Mouse (Mus musculus): ENCODE results near the gene Ulk4. TPM values are rescaled to one million over a fixed set of nuclear protein-coding genes. Genes with fewer than 3 reads are reported as not detected.

Ulk4 gene
- polyA plus RNA-seq, 1 experiment from 2014 or later, result 122 TPM

DNA sequence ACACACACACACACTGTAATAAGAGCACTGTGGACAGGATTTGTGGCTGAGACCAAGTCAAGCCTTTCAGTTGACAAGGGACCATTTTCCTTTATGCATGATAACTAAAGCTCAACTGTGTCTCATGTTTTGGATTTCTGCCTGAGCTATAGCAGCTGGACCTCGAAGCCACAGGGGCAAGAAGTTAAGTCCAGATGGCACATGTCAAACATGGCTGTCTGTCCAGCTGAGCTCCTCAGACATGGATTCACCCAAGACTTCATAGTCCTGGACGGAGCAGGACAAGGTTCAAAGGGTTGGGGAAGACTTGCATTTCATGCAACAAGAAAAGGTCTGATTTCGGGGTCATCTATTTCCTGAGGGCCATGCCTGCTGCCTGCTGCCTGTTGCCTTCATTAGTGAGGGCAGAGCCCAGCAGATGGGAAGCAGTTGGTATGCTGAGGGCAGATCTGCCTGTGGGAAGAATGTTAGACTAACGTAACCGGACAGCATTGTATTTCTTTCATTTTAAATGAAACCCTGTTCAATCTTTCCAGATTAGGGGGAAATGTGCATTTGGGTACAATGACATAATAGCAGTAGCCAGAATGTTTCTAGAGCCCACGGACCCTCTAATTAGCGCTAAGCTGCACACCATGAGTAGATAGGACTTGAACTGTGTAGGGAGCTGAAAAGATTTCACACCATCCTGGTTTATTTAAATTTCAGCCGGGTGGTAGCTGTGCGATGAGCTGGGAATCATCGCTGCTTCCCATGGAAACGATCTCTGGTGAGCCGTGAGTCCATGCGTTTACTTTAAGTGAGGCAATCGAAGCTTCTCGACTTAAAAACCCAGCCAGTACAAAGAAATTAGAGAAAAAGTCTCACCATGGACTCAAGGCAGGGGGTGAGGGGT lies 286.9 kb downstream of the Ulk4 start:
- Histone ChIP-seq H3K36me3 (ENCODE audit: insufficient read depth, low read length) (no peaks in the 10 kb centered on the region), H3K9me3 (ENCODE audit: low read length) (no peaks in the 10 kb centered on the region), H3K4me1 (ENCODE audit: insufficient read depth, low read depth, low read length) (peaks cover 3% of the 10 kb centered on the region; the same call in 1 of the 2 replicates), H3K27ac (ENCODE audit: low read length) (no peak overlapping the region), H3K4me2 (replicated peaks; ENCODE audit: low read depth, low read length) (no peak overlapping the region), H3K9ac (replicated peaks; ENCODE audit: low read depth) (no peak overlapping the region), H3K27me3 (replicated peaks; ENCODE audit: insufficient read depth, low read length) (no peaks in the 10 kb centered on the region), H3K4me3 (ENCODE audit: low read depth, low read length) (no peak overlapping the region)
- TF ChIP-seq CTCF (IDR thresholded peaks at IDR 0.05), result no peak
- TF ChIP-seq EP300 (IDR thresholded peaks at IDR 0.05), result no peak
- 56% methylated on average over 15 of the region's 15 CpGs for WGBS
- ATAC-seq (peak; percentile 67; the same call in 1 of the 2 replicates), DNase-seq (ENCODE audit: low spot score) (peak; percentile 43)

DNA sequence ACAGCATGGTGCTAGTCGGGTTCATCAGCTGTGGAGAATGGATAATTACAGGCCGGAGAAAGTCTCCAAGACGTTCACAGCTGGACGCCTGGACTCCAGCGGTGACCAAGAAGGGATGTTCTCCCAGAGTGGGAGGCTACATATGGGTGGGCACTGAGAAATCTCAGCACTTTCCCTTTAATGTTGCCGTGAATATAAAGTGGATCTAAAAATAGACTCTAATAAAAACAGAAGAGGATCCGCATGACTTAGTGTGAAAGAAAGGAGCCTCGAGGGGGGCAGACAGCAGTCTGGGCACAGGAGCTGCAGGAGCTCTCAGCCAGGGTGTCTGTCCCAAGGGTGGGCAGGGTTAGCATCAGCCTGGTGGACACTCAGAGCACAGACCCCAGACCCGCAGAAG lies 288.9 kb downstream of the Ulk4 start:
- H3K36me3 ChIP-seq (ENCODE audit: insufficient read depth, low read length), result no peaks in the 10 kb centered on the region
- ATAC-seq (no peak), DNase-seq (ENCODE audit: low spot score) (no peak)
- H3K4me2 ChIP-seq (replicated peaks; ENCODE audit: low read depth, low read length), result no peak overlapping the region
- H3K27me3 ChIP-seq (replicated peaks; ENCODE audit: insufficient read depth, low read length), result no peaks in the 10 kb centered on the region
- 43% methylated on average over 9 of the region's 9 CpGs for WGBS
- H3K27ac ChIP-seq (ENCODE audit: low read length), result no peak overlapping the region
- H3K4me1 ChIP-seq (ENCODE audit: insufficient read depth, low read depth, low read length), result peaks cover 3% of the 10 kb centered on the region; the same call in 1 of the 2 replicates
- TF ChIP-seq EP300 (IDR thresholded peaks at IDR 0.05) (no peak), CTCF (IDR thresholded peaks at IDR 0.05) (no peak)
- no peaks in the 10 kb centered on the region for H3K9me3 ChIP-seq (ENCODE audit: low read length)
- H3K4me3 ChIP-seq (ENCODE audit: low read depth, low read length), result no peak overlapping the region
- H3K9ac ChIP-seq (replicated peaks; ENCODE audit: low read depth), result no peak overlapping the region

- DNase-seq (ENCODE audit: low spot score) (no peak), ATAC-seq (no peak)
- Histone ChIP-seq H3K36me3 (ENCODE audit: insufficient read depth, low read length) (no peaks in the 10 kb centered on the region), H3K4me1 (ENCODE audit: insufficient read depth, low read depth, low read length) (peaks cover 3% of the 10 kb centered on the region; the same call in 1 of the 2 replicates), H3K9me3 (ENCODE audit: low read length) (no peaks in the 10 kb centered on the region), H3K27ac (ENCODE audit: low read length) (no peak overlapping the region), H3K9ac (replicated peaks; ENCODE audit: low read depth) (no peak overlapping the region), H3K27me3 (replicated peaks; ENCODE audit: insufficient read depth, low read length) (no peaks in the 10 kb centered on the region), H3K4me3 (ENCODE audit: low read depth, low read length) (no peak overlapping the region), H3K4me2 (replicated peaks; ENCODE audit: low read depth, low read length) (no peak overlapping the region)
- 44% methylated on average over 4 of the region's 4 CpGs for WGBS
- no peak for TF ChIP-seq CTCF (IDR thresholded peaks at IDR 0.05)
- TF ChIP-seq EP300 (IDR thresholded peaks at IDR 0.05), result no peak
Measured at GRCm38 (mm10) chr9:120986994-120987393, 290.0 kb downstream of the Ulk4 start.

- no peaks in the 10 kb centered on the region for H3K36me3 ChIP-seq (ENCODE audit: insufficient read depth, low read length)
- peaks cover 3% of the 10 kb centered on the region; the same call in 1 of the 2 replicates for H3K4me1 ChIP-seq (ENCODE audit: insufficient read depth, low read depth, low read length)
- DNase-seq (ENCODE audit: low spot score), result no peak
- H3K9me3 ChIP-seq (ENCODE audit: low read length), result no peaks in the 10 kb centered on the region
- no peak overlapping the region for H3K9ac ChIP-seq (replicated peaks; ENCODE audit: low read depth)
- WGBS, result 91% methylated on average over 3 of the region's 3 CpGs
- H3K27ac ChIP-seq (ENCODE audit: low read length), result no peak overlapping the region
- TF ChIP-seq EP300 (IDR thresholded peaks at IDR 0.05) (no peak), CTCF (IDR thresholded peaks at IDR 0.05) (no peak)
- no peak overlapping the region for H3K4me2 ChIP-seq (replicated peaks; ENCODE audit: low read depth, low read length)
- ATAC-seq, result no peak
- no peak overlapping the region for H3K4me3 ChIP-seq (ENCODE audit: low read depth, low read length)
- H3K27me3 ChIP-seq (replicated peaks; ENCODE audit: insufficient read depth, low read length), result no peaks in the 10 kb centered on the region
Measured at GRCm38 (mm10) chr9:120986255-120986654, 290.7 kb downstream of the Ulk4 start.

DNA sequence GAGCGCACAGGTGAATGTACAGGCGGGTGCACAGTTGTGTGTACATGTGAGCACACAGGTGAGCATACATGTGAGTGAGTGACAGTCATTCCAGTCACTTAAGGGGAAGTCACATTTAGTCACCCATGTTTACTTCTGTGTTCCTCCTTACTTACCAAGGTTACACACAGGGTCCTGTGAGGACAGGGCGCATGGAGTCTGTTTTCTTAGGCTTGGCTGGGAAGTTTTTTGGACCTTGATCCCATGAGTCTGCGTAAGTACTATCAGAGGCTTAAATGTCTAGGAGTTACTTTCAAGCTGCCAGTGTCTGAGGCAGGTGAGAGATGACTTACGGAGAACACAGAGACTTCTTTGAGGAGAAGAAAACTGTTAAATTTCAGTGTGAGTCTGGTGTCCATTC lies 291.5 kb downstream of the Ulk4 start:
- Histone ChIP-seq H3K4me3 (ENCODE audit: low read depth, low read length) (no peak overlapping the region), H3K27ac (ENCODE audit: low read length) (no peak overlapping the region), H3K9me3 (ENCODE audit: low read length) (no peaks in the 10 kb centered on the region), H3K4me1 (ENCODE audit: insufficient read depth, low read depth, low read length) (peaks cover 3% of the 10 kb centered on the region; the same call in 1 of the 2 replicates), H3K4me2 (replicated peaks; ENCODE audit: low read depth, low read length) (no peak overlapping the region), H3K9ac (replicated peaks; ENCODE audit: low read depth) (no peak overlapping the region), H3K27me3 (replicated peaks; ENCODE audit: insufficient read depth, low read length) (no peaks in the 10 kb centered on the region), H3K36me3 (ENCODE audit: insufficient read depth, low read length) (no peaks in the 10 kb centered on the region)
- 97% methylated on average over 5 of the region's 5 CpGs for WGBS
- DNase-seq (ENCODE audit: low spot score) (no peak), ATAC-seq (no peak)
- TF ChIP-seq EP300 (IDR thresholded peaks at IDR 0.05) (no peak), CTCF (IDR thresholded peaks at IDR 0.05) (no peak)

GRCm38 (mm10) chr9:120985009-120985408 lies 292.0 kb downstream of the Ulk4 start:
- Histone ChIP-seq H3K4me1 (ENCODE audit: insufficient read depth, low read depth, low read length) (peaks cover 3% of the 10 kb centered on the region; the same call in 1 of the 2 replicates), H3K9ac (replicated peaks; ENCODE audit: low read depth) (no peak overlapping the region), H3K4me3 (ENCODE audit: low read depth, low read length) (no peak overlapping the region), H3K36me3 (ENCODE audit: insufficient read depth, low read length) (no peaks in the 10 kb centered on the region), H3K9me3 (ENCODE audit: low read length) (no peaks in the 10 kb centered on the region), H3K4me2 (replicated peaks; ENCODE audit: low read depth, low read length) (no peak overlapping the region), H3K27ac (ENCODE audit: low read length) (no peak overlapping the region), H3K27me3 (replicated peaks; ENCODE audit: insufficient read depth, low read length) (no peaks in the 10 kb centered on the region)
- DNase-seq (ENCODE audit: low spot score), result no peak
- ATAC-seq, result no peak
- TF ChIP-seq CTCF (IDR thresholded peaks at IDR 0.05), result no peak
- no peak for TF ChIP-seq EP300 (IDR thresholded peaks at IDR 0.05)
- 95% methylated on average over 5 of the region's 5 CpGs for WGBS

Measured in lung, postnatal 0 days (tissue).